Mouse (Mus musculus) stomach, embryonic 16.5 days (tissue): ENCODE measurements around the gene D16Ertd472e. TPM values are rescaled to one million over a fixed set of nuclear protein-coding genes. Genes with fewer than 3 reads are reported as not detected.

Source experiments
- ATAC-seq: fragments of 200-750 bp; cut with Nextera tagmentation; 2 replicates; pipeline ENCODE4 v1.8.0; 2017; ENCODE audit warnings: moderate number of reproducible peaks, moderate TSS enrichment; ENCODE audit not compliant: insufficient read depth, low FRiP score
- H3K27ac ChIP-seq: fragments of 300-500 bp; sonication (generic); 2 replicates; pipeline ENCODE4 v1.5.1; 2014; ENCODE audit warnings: low read length
- H3K27me3 ChIP-seq: fragments of 300-500 bp; sonication (generic); 2 replicates; pipeline ENCODE4 v1.6.1; 2014; ENCODE audit warnings: low read length, control low read depth, mixed read lengths; ENCODE audit not compliant: control insufficient read depth, insufficient read depth
- H3K36me3 ChIP-seq: fragments of 300-500 bp; sonication (generic); 2 replicates; pipeline ENCODE4 v1.6.1; 2014; ENCODE audit warnings: low read length; ENCODE audit not compliant: control insufficient read depth, insufficient read depth
- H3K4me1 ChIP-seq: fragments of 300-500 bp; sonication (generic); 2 replicates; pipeline ENCODE4 v1.6.1; 2014; ENCODE audit warnings: low read length, control low read depth, mixed read lengths; ENCODE audit not compliant: control insufficient read depth, insufficient read depth
- H3K4me2 ChIP-seq: fragments of 300-500 bp; sonication (generic); 2 replicates; pipeline ENCODE4 v1.6.1; 2014; ENCODE audit warnings: low read depth, low read length, mixed read lengths
- H3K4me3 ChIP-seq: fragments of 300-500 bp; sonication (generic); replicated peaks from 2 replicates; pipeline ENCODE4 v1.5.1; 2014; ENCODE audit warnings: mild to moderate bottlenecking, low read length
- H3K9ac ChIP-seq: fragments of 300-500 bp; sonication (generic); 2 replicates; pipeline ENCODE4 v1.6.1; 2014; ENCODE audit warnings: low read length
- H3K9me3 ChIP-seq: fragments of 300-500 bp; sonication (generic); replicated peaks from 2 replicates; pipeline ENCODE4 v1.6.1; 2016; ENCODE audit warnings: low read length, control low read depth; ENCODE audit not compliant: control insufficient read depth
- WGBS: fragments of 180-500 bp; shearing (Covaris S2); extraction: QIAGEN DNeasy Blood & Tissue Kit; methylation state at CpG from one replicate; pipeline ENCODE4 v1.1.7; 2014; 5-methylcytosine and 5-hydroxymethylcytosine counted together
- polyA plus RNA-seq: library from polyadenylated mRNA; unstranded; fragments of >200 nt; fragmentation: Nextera tagmentation; extraction: Ambion mirVana; gene quantifications from 2 replicates; pipeline ENCODE4 v1.2.1, GENCODE M21; 2015

Gene D16Ertd472e
- polyA plus RNA-seq, 1 experiment from 2014 or later = 12.8 TPM

DNA sequence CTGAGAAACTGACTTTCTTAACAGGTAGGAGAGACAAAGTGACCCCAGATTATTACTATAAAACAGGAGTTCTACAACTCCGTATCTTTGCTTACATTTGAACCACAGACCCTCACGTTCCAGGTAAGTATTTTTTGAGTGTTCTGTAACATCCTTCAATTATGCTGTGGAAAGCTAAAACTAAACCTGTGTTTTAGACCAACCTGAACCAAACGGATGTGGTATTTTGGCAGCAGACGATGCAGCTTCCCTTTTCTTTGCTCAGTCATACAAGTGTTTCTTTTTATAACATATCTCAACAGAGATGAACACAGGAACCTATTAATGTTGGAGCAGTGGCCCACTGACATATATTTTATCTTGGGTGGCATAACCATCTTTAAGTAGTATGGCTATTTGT is 18.9 kb downstream of the D16Ertd472e start:
- WGBS = 94% methylated on average over 4 of the region's 4 CpGs
- H3K36me3 ChIP-seq = peaks cover 8% of the 10 kb centered on the region
- ATAC-seq = no peak

DNA sequence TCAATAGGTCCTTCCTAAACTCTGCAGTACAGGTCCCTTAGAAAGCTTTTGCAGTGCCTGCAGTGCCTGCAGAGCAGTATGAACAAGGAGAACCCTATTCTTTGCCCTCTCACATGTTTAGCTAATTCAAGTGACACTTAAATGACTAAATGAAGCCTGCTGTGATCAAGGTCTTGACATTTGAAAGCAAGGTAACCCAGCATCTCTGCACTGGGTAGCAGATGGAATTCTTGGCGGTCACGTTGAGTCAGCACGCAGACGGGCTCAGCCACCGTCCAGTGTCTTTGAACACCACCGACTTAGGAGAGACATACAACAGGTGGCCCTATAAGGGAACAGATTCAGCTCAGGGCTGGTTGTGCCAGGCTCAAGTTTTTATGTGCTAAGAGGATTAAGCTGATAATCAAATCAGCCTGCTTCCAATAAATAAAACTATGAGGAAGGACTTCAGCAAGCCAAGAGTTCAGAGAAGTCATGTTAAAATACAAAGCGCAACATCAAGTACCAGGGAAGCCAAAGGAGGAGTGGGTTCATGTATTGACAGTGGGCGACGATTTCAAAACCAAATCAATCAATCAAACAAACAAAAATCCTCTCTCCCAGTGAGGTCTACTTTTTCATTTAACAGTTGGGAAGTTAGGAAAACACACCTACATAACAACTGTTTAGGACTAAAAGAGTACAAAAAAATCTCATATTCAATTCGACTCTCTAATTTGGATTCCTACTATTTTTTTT is 21.4 kb downstream of the D16Ertd472e start:
- H3K36me3 ChIP-seq = no peaks in the 10 kb centered on the region
- no peak overlapping the region for H3K27ac ChIP-seq
- no peaks in the 10 kb centered on the region for H3K9me3 ChIP-seq
- no peaks in the 10 kb centered on the region for H3K27me3 ChIP-seq
- H3K4me2 ChIP-seq = no peak overlapping the region
- no peak for ATAC-seq
- H3K4me1 ChIP-seq = no peaks in the 10 kb centered on the region
- WGBS = 85% methylated on average over 10 of the region's 10 CpGs
- no peak overlapping the region for H3K9ac ChIP-seq
- no peak overlapping the region for H3K4me3 ChIP-seq

More for the DNA sequence above, 18.9 kb downstream of the D16Ertd472e start:
- no peaks in the 10 kb centered on the region for H3K27me3 ChIP-seq
- no peak overlapping the region for H3K4me2 ChIP-seq
- H3K27ac ChIP-seq = no peak overlapping the region
- H3K9me3 ChIP-seq = no peaks in the 10 kb centered on the region
- no peaks in the 10 kb centered on the region for H3K4me1 ChIP-seq
- no peak overlapping the region for H3K4me3 ChIP-seq
- no peak overlapping the region for H3K9ac ChIP-seq

DNA sequence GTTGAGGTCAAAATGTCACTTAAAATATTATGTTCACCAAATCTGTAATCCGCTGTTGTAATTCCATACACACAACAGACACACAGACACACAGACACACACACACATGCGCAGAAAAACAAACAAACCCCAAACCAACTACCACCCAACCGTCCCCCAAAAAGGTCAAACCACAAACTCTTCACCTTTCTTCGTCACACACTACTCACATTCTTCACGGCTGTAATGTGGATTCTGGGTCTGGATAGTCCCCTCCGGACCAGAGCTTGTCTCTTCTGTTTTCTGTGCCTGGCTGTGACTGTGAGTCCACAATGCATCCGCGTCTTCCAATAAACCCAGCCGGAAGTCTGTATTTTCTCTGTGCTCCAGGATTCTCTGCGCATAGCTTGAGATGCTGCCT is 29.1 kb downstream of the D16Ertd472e start:
- ATAC-seq = no peak
- H3K27me3 ChIP-seq = no peaks in the 10 kb centered on the region
- WGBS = 92% methylated on average over 10 of the region's 10 CpGs

DNA sequence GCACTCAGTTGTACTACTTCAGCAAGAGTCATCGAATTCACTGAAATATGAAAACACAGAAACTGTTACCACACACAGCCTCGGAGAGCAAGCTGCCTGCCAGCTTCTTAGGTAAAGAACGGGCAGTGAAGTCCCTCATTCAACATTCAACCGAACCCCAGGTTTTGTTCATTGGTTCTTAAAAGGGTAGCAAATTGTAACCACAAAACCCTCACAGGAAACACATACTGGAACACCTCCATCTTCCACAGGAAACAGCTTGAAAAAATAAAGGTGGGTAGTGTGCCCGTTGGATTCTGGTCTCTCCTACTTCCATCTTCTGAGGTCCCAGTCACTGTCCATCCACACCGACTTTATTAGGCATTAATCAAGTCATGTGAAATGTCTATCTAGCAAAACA is 30.0 kb downstream of the D16Ertd472e start:
- H3K27ac ChIP-seq = no peak overlapping the region
- H3K4me2 ChIP-seq = no peak overlapping the region
- 88% methylated on average over 6 of the region's 6 CpGs for WGBS
- no peak overlapping the region for H3K9ac ChIP-seq
- peaks cover 11% of the 10 kb centered on the region for H3K36me3 ChIP-seq
- H3K4me1 ChIP-seq = no peaks in the 10 kb centered on the region
- ATAC-seq = no peak
- H3K27me3 ChIP-seq = no peaks in the 10 kb centered on the region
- no peaks in the 10 kb centered on the region for H3K9me3 ChIP-seq
- H3K4me3 ChIP-seq = no peak overlapping the region

More for the DNA sequence above, 29.1 kb downstream of the D16Ertd472e start:
- no peaks in the 10 kb centered on the region for H3K4me1 ChIP-seq
- no peaks in the 10 kb centered on the region for H3K9me3 ChIP-seq
- peaks cover 11% of the 10 kb centered on the region for H3K36me3 ChIP-seq
- no peak overlapping the region for H3K4me3 ChIP-seq
- H3K4me2 ChIP-seq = no peak overlapping the region
- H3K9ac ChIP-seq = no peak overlapping the region
- H3K27ac ChIP-seq = no peak overlapping the region

DNA sequence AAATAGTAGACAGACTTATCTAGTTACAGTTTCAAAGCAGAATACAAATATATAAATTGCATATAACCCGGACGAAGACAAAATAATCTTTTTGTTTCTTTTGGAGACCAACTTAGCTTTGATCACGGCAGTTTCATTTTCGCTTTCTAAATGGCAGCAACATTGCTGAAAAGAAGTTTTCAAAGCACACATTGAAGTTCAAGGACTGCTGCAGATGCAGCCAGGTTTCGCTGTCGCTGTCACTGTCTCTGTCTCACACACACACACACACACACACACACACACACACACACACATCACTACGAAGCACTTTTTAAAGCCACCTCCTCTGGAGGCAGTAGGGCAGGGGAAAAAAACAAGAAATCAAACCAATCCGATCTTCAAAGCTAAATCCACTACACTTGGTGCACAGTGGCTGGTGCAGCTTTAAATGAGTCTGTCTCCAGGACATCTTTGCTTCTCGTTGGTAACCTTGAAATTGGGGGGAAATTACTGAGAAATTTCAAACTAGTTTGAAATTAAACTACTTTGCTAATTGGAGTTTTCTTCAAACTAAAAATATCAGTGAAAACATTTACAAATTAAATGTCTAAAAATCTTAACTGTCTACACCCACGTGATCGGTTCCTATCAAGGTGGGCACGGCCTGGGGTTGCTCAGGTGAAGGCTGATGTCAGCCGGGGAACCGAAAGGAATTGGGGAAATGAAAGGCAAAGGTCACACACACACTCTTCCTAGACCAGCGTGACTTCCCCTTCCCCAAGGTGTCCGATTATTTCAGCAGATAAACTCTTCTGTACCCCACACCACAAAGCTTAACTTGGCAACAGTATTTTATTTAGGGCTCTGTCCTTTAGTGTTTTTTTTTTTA is 35.9 kb downstream of the D16Ertd472e start:
- Histone ChIP-seq H3K4me1 (no peaks in the 10 kb centered on the region), H3K27me3 (no peaks in the 10 kb centered on the region)
- WGBS = 77% methylated on average over 16 of the region's 16 CpGs

DNA sequence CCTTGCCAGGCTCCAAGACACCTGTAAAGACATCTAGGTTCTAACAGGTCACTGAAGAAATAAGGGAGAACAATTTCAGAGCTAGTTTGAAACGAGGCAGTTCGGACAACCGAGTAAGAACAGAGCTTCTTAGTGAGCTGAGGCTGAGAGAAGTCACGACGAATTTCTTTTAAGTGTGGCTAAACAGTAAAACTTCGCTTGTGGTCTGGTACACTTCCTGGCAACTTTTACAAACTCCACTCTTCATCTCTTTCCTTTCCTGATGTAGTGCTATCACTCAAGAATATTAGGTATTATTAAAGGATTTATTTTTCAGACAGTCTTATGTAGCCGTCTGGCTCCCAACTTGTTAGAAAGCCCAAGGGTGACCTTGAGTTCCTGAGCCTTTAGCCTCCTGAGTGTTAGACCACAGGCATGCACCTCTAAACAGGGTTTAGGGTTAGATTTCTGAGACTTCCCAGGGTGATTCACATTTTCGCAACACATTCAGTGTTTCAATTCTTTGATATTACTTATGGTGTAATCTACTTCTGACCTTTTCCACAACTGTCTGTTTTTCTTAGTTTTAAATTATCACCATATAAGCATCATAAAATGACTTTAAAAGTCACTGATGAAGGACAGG is 38.6 kb downstream of the D16Ertd472e start:
- no peak overlapping the region for H3K4me2 ChIP-seq
- H3K4me3 ChIP-seq = no peak overlapping the region
- ATAC-seq = no peak
- no peak overlapping the region for H3K9ac ChIP-seq
- no peaks in the 10 kb centered on the region for H3K27me3 ChIP-seq
- WGBS = 81% methylated on average over 8 of the region's 8 CpGs
- no peaks in the 10 kb centered on the region for H3K4me1 ChIP-seq
- H3K36me3 ChIP-seq = no peaks in the 10 kb centered on the region
- H3K27ac ChIP-seq = no peak overlapping the region
- no peaks in the 10 kb centered on the region for H3K9me3 ChIP-seq

More for the DNA sequence above, 35.9 kb downstream of the D16Ertd472e start:
- no peak for ATAC-seq
- no peak overlapping the region for H3K9ac ChIP-seq
- H3K4me2 ChIP-seq = no peak overlapping the region
- H3K36me3 ChIP-seq = no peaks in the 10 kb centered on the region; the same call in 1 of the 2 replicates
- H3K27ac ChIP-seq = no peak overlapping the region
- H3K9me3 ChIP-seq = no peaks in the 10 kb centered on the region
- H3K4me3 ChIP-seq = no peak overlapping the region

DNA sequence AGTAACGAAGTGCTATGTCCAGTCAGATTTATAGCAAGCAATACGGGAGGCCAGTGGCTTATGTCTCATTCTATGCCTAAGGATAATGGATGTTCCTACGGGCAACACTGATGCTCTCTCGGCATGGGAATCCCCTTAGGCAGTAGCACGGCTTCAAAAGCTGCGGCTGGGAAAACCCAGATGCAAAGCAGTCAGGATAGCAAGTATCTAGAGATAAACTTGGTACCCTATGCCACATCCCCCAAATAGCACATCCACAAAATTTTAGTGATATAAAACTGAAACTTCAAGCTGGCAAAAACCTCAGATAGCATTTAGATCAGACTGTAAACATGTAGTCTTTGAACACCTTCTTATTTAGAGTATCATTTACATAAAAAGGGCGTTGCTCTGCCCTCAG is 39.2 kb downstream of the D16Ertd472e start:
- Histone ChIP-seq H3K36me3 (no peaks in the 10 kb centered on the region), H3K27me3 (no peaks in the 10 kb centered on the region), H3K4me1 (no peaks in the 10 kb centered on the region), H3K9ac (no peak overlapping the region), H3K9me3 (no peaks in the 10 kb centered on the region), H3K27ac (no peak overlapping the region), H3K4me2 (no peak overlapping the region), H3K4me3 (no peak overlapping the region)
- WGBS = 73% methylated on average over 7 of the region's 7 CpGs
- no peak for ATAC-seq

DNA sequence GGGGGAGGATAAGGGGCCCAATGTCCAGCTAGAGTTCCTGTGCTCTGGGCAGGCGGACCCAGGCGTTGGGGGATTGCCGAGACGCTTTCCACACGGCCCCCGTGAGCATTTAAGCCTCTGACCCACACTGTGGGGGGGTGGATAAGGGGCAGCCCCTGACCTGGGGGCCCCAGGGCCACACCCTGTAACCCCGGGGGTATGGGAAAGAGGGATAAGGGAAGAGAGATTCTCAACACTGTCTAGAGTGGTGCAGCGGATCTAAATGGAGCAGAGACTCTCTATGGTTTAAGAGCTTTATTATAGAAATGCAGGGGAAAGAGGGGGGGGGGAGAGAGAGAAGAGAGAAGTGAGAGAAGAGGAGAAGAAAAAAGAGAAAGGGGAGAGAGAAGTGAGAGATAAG is 42.0 kb downstream of the D16Ertd472e start:
- no peak for ATAC-seq
- Histone ChIP-seq H3K27ac (no peak overlapping the region), H3K36me3 (no peaks in the 10 kb centered on the region), H3K27me3 (no peaks in the 10 kb centered on the region), H3K4me3 (no peak overlapping the region), H3K9ac (no peak overlapping the region), H3K9me3 (no peaks in the 10 kb centered on the region), H3K4me2 (no peak overlapping the region), H3K4me1 (no peaks in the 10 kb centered on the region)
- 59% methylated on average over 8 of the region's 8 CpGs for WGBS
